Mouse (Mus musculus) heart, embryonic 13.5 days (tissue): ENCODE measurements around the gene Bfsp1. TPM values are rescaled to one million over a fixed set of nuclear protein-coding genes. Genes with fewer than 3 reads are reported as not detected.
A peak's percentile ranks its signal among the peaks of the same experiment; 100 is the strongest.

ENCODE experiments used
- ATAC-seq: fragments of 200-750 bp; cut with Nextera tagmentation; 2 replicates; pipeline ENCODE4 v1.8.0; 2017; ENCODE audit warnings: moderate TSS enrichment; ENCODE audit not compliant: insufficient number of reproducible peaks, low FRiP score, low TSS enrichment; ENCODE audit errors: extremely low read depth
- H3K27ac ChIP-seq: fragments of 300-500 bp; sonication (generic); replicated peaks from 2 replicates; pipeline ENCODE4 v1.5.1; 2015; ENCODE audit warnings: moderate library complexity, mild to moderate bottlenecking, inconsistent platforms
- H3K27me3 ChIP-seq: fragments of 300-500 bp; sonication (generic); replicated peaks from 2 replicates; pipeline ENCODE4 v1.6.1; 2015; ENCODE audit warnings: mild to moderate bottlenecking, inconsistent platforms
- H3K36me3 ChIP-seq: fragments of 300-500 bp; sonication (generic); 2 replicates; pipeline ENCODE4 v1.6.1; 2015; ENCODE audit warnings: mild to moderate bottlenecking, inconsistent platforms
- H3K4me1 ChIP-seq: fragments of 300-500 bp; sonication (generic); 2 replicates; pipeline ENCODE4 v1.6.1; 2015; ENCODE audit warnings: inconsistent platforms
- H3K4me2 ChIP-seq: fragments of 300-500 bp; sonication (generic); 2 replicates; pipeline ENCODE4 v1.6.1; 2015; ENCODE audit warnings: inconsistent platforms, mild to moderate bottlenecking, moderate library complexity
- H3K4me3 ChIP-seq: fragments of 300-500 bp; sonication (generic); 2 replicates; pipeline ENCODE4 v1.5.1; 2015; ENCODE audit warnings: moderate library complexity, mild to moderate bottlenecking, inconsistent platforms
- H3K9ac ChIP-seq: fragments of 300-500 bp; sonication (generic); 2 replicates; pipeline ENCODE4 v1.6.1; 2015; ENCODE audit warnings: inconsistent platforms, mild to moderate bottlenecking, moderate library complexity
- H3K9me3 ChIP-seq: fragments of 300-500 bp; sonication (generic); 2 replicates; pipeline ENCODE4 v1.6.1; 2016; ENCODE audit warnings: inconsistent platforms
- WGBS: fragments of 180-500 bp; shearing (Covaris S2); methylation state at CpG from one replicate; pipeline ENCODE4 v1.1.7; 2015; ENCODE audit warnings: mixed read lengths; 5-methylcytosine and 5-hydroxymethylcytosine counted together
- polyA plus RNA-seq: library from polyadenylated mRNA; unstranded; fragments of >200 nt; fragmentation: Nextera tagmentation; extraction: Ambion mirVana; gene quantifications from 2 replicates; pipeline ENCODE4 v1.2.1, GENCODE M21; 2015

The Bfsp1 gene
- polyA plus RNA-seq, 1 experiment from 2014 or later, result 1.5 TPM

DNA sequence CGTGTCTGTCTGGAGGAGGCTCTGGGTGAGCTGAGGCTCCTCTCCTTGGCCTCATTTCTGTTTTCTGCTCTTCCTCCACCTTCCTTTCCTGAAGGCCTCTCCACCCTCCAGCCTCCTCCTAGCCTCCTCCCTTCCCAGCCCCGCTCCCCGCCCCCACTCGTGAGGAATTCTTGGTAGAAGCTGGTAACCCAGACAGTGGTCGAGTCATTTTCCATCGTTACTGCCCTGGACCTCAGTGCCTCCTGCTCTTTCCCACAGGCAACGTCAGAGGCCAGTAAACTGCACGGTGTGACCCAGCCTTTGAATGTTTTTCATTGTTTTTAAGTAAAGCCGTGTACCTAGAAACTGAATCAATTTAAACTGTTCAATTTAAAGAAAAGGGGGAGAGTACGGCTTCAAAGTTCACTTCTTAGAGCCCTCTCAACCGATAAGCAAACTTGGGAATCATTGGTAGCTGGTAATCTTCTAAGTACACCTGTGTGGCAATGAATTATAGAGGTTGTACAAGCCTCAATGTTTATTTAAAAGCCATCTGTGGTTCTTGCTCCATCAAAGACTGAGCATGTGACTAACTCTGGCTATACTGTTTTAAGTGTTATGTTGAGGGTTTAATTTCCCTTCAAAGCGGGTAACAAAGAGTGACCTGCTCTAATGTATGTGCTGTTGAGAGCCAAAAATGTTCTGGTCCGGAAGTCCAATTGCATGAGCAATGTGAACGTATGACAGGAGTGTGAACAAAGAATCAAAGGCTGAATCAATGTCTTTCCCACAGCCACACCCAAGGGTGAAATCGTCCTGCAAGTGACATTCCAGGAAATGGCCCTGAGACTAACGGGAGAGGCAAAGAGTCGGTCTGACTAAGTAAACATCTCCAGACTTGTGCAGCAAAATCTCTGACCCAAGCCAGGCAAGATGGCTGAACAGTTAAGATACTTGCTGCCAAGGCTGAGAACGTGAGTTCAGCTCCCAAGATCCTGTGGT is 10.4 kb downstream of the Bfsp1 start:
- Histone ChIP-seq H3K4me3 (no peak overlapping the region), H3K27me3 (no peaks in the 10 kb centered on the region), H3K4me1 (0 out of 2 replicates have a peak, but pooled peaks cover 3% of the 10 kb centered on the region), H3K4me2 (no peak overlapping the region), H3K9ac (no peak overlapping the region), H3K27ac (no peak overlapping the region), H3K36me3 (no peaks in the 10 kb centered on the region), H3K9me3 (no peaks in the 10 kb centered on the region)
- ATAC-seq, result no peak
- 50% methylated on average over 18 of the region's 18 CpGs for WGBS

DNA sequence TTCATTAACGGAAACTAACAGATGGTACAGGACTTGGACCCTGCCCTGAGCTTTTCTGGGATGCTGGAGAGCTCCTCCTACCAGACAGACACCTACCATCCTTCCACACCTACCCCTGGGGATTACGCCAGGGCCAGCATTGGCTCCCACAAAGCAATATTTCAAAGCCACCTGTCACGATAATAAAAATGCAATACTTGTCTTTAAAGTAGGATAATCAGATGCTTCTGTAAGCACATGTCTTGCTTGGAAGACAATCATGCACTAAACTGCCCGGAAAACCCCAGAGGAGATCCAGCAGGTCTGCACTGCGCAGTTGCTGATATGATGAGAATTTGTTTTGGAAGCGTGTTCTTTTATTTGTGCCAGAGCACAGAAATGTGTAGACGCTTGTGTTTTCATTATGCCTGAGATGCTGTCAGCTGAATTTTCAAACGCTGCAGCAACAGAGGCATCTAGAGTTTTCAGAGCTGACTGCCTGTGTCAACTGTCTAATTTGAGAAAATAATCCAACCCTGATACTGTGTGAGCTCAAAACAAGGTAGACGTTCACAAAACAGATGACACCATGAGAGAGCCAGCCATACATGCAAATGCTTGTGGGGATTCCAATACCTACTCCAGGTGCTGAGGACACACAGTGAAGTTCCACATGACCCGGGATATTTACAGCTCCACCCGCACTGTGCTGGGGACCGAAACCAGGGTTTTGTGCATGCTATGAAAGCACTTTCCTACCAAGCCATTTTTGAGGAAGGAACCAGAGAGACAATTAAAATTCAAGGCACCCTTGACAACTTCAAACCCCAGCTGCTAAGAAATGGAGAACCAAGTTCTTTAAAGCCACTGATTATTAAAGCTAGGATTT is 11.4 kb downstream of the Bfsp1 start:
- no peaks in the 10 kb centered on the region for H3K27me3 ChIP-seq
- 69% methylated on average over 12 of the region's 12 CpGs for WGBS
- H3K9me3 ChIP-seq, result no peaks in the 10 kb centered on the region
- no peak for ATAC-seq
- H3K4me3 ChIP-seq, result no peak overlapping the region
- no peak overlapping the region for H3K9ac ChIP-seq
- H3K36me3 ChIP-seq, result no peaks in the 10 kb centered on the region
- H3K4me1 ChIP-seq, result peaks cover 11% of the 10 kb centered on the region
- H3K27ac ChIP-seq, result no peak overlapping the region
- no peak overlapping the region for H3K4me2 ChIP-seq

DNA sequence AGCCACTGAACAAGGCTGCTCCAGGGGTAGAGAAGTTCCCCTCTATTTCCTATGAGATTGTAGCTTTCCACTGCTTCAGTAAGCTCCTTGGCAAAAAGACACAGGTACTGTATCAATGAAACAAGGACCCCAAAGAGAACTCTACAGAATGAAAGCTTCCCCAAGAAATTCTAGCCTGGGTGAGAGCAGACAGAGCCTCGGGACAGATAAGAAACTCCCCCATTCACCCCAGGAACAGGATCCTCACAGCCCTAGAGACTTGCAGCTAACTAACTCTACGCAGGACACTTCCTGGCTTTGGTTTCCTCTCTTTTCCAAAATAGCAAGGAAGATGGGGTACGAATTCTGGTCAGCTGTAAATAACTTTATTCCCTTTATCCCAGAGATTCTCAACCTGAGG is 15.7 kb downstream of the Bfsp1 start:
- H3K27ac ChIP-seq, result peak overlapping the region; percentile 41

DNA sequence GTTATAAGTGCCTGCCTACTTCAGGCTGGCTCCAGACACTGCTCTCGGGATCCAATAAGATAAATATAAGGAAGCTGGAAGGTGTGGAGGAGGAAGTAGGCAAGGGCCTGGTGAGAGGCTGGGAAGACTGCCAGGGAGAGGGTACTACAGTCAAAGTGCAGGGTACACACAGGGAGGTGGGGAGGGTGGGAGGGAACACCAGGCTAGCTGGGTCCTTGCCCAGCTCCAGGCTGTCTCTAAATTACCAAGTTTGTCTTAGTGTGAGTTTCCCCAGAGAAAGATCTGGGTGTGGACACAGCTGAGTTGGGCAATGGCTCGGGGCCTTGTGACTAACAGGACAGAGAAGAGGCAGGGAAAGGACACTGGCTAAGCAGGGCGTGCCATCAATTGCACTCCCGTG is 16.2 kb downstream of the Bfsp1 start:
- H3K36me3 ChIP-seq, result no peaks in the 10 kb centered on the region
- ATAC-seq, result no peak
- no peak overlapping the region for H3K4me2 ChIP-seq
- H3K27me3 ChIP-seq, result no peaks in the 10 kb centered on the region
- no peak overlapping the region for H3K9ac ChIP-seq
- H3K27ac ChIP-seq, result peak overlapping the region; percentile 41
- 54% methylated on average over 4 of the region's 4 CpGs for WGBS
- H3K4me1 ChIP-seq, result peaks cover 14% of the 10 kb centered on the region
- H3K4me3 ChIP-seq, result no peak overlapping the region
- H3K9me3 ChIP-seq, result no peaks in the 10 kb centered on the region

More for the DNA sequence above, 15.7 kb downstream of the Bfsp1 start:
- Histone ChIP-seq H3K4me3 (no peak overlapping the region), H3K9ac (no peak overlapping the region), H3K4me1 (peaks cover 15% of the 10 kb centered on the region), H3K36me3 (no peaks in the 10 kb centered on the region), H3K27me3 (no peaks in the 10 kb centered on the region), H3K4me2 (no peak overlapping the region), H3K9me3 (no peaks in the 10 kb centered on the region)
- 49% methylated on average over 3 of the region's 3 CpGs for WGBS
- no peak for ATAC-seq

DNA sequence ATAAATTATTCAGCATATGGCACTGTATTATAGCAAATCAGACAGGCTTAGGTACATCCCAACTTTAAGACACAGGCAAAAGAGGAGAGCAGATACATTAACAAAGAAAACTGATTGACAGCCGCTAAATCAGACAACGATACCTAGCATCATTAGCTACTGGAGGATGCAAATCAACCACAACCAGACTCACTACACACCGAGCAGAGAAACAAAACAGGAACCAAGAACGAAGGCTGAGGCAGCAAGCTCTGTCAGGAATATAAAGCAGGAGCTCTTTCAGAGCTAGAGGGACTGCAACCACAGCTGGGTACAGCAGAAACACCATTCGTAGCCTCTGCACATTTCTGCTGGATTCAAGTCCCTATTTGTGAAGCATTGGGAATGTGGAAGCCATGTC is 18.2 kb downstream of the Bfsp1 start:
- no peak for ATAC-seq
- Histone ChIP-seq H3K36me3 (no peaks in the 10 kb centered on the region), H3K4me2 (no peak overlapping the region), H3K9me3 (no peaks in the 10 kb centered on the region), H3K4me3 (no peak overlapping the region), H3K27ac (no peak overlapping the region), H3K9ac (no peak overlapping the region), H3K4me1 (peaks cover 12% of the 10 kb centered on the region), H3K27me3 (no peaks in the 10 kb centered on the region)
- 83% methylated on average over 5 of the region's 5 CpGs for WGBS

DNA sequence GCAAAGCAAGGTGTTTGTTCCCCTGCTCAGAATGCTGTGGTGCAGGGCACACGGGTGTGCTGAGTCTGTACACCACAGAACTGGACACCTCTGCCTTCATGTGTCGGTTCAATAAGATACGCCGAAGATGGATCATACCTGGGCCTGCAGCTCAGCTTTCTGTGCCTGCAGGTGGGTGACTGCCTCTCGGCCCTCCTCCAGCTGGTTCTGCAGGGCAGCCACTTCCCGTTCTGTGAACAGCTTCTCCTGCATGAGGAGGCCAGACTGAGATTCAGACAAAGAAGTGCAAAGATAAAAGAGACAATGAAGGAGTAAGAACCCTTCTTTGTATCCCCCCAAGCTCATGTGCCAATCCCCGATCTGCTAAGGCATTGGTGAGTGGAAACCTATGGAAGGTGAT is 21.4 kb downstream of the Bfsp1 start:
- H3K27me3 ChIP-seq, result no peaks in the 10 kb centered on the region
- no peaks in the 10 kb centered on the region for H3K36me3 ChIP-seq
- no peak for ATAC-seq
- WGBS, result 80% methylated on average over 7 of the region's 7 CpGs
- peaks cover 6% of the 10 kb centered on the region for H3K4me1 ChIP-seq
- no peak overlapping the region for H3K27ac ChIP-seq
- H3K9me3 ChIP-seq, result no peaks in the 10 kb centered on the region
- no peak overlapping the region for H3K4me2 ChIP-seq
- H3K9ac ChIP-seq, result no peak overlapping the region
- H3K4me3 ChIP-seq, result no peak overlapping the region

DNA sequence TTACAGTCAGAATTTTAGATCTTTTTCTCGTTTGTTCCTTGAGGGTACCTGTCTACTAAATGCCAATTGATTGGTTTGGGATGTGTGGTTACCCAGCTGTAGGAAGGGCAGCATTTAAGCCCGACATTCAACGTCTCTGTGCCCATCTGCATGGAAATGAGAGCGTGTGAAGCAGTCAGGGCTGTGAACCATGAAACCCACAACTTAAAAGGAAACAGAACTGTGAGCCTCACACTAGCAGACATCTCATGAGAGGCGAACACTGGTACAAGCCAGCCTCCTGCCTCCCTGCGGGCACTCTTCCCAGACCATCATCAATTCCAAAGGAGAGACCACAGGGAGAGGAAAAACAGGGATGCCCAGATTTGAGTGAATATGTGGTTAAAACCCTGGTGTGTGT is 22.1 kb downstream of the Bfsp1 start:
- Histone ChIP-seq H3K9me3 (no peaks in the 10 kb centered on the region), H3K9ac (no peak overlapping the region), H3K36me3 (no peaks in the 10 kb centered on the region), H3K27me3 (no peaks in the 10 kb centered on the region), H3K4me3 (no peak overlapping the region), H3K4me2 (no peak overlapping the region), H3K27ac (no peak overlapping the region), H3K4me1 (peaks cover 3% of the 10 kb centered on the region; the same call in 1 of the 2 replicates)
- no peak for ATAC-seq
- WGBS, result 81% methylated on average over 6 of the region's 6 CpGs

DNA sequence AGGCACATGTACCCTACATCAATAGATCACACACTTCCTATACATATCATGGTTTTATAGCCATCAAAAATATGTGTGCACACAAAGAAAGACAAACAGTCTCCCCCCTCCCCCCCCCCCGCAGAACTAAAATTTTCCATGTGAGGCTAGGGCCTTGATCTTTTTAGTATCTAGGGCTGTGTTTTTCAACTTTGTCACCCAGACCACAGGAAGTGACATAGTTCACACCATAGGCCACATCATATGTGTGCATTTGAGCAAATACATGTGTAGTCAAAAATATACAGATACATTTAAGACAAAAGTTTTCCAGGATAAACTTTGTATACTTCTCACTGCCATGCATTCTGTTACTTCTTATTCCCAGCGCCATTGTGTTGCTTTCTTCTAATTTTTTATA is 23.5 kb downstream of the Bfsp1 start:
- Histone ChIP-seq H3K9me3 (no peaks in the 10 kb centered on the region), H3K27ac (no peak overlapping the region), H3K4me2 (no peak overlapping the region), H3K27me3 (no peaks in the 10 kb centered on the region), H3K4me1 (peaks cover 3% of the 10 kb centered on the region; the same call in 1 of the 2 replicates), H3K9ac (no peak overlapping the region), H3K36me3 (no peaks in the 10 kb centered on the region), H3K4me3 (no peak overlapping the region)
- 89% methylated on average over 2 of the region's 2 CpGs for WGBS
- ATAC-seq, result no peak

DNA sequence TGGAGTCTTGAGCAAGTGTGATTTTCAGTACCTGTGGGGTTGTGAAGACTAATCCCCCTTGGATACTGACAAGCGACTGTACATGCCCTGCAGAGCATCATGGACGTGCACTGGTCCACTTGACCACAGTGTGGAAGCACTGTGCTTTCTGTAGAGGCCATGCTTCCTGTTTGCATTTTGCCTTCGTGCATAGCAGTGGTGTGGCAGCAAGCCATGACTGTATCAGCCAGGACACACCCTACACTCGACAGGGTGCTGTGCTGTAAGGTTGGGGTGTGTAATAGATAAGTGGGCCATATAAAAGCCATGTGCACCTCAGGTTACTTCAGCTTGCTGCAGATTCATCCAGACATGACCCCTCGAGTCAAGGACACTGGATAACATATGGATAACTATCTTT is 24.3 kb downstream of the Bfsp1 start:
- Histone ChIP-seq H3K27me3 (no peaks in the 10 kb centered on the region), H3K4me3 (no peak overlapping the region), H3K27ac (no peak overlapping the region), H3K4me2 (no peak overlapping the region), H3K9me3 (no peaks in the 10 kb centered on the region), H3K4me1 (peaks cover 8% of the 10 kb centered on the region), H3K36me3 (no peaks in the 10 kb centered on the region), H3K9ac (no peak overlapping the region)
- WGBS, result 40% methylated on average over 5 of the region's 5 CpGs
- ATAC-seq, result no peak

DNA sequence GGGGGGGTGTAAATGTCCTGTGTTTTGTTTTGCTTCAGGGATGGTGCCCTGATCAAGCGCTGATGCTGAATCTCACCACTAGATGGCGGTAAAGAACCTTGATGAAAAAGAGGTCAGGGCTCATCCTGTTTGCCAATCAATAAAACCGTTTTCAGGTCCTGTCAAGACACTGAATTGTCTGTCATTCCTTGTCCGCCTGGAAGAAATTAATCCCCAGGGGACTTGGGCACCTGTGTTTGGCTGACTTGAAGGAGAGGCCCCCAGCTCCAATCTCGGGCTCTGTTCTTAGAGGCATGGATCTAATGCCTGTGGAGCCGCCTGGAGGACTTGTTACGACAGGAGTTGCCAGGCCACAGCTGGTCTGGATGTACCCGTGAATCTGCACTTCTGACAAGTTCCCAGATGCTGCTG is 25.7 kb downstream of the Bfsp1 start:
- WGBS, result 2% methylated on average over 8 of the region's 8 CpGs
- peak overlapping the region; percentile 70 for H3K4me2 ChIP-seq
- no peaks in the 10 kb centered on the region for H3K27me3 ChIP-seq
- 0 out of 2 replicates have a peak, but pooled peaks have one; percentile 28 for ATAC-seq
- H3K4me3 ChIP-seq, result peak overlapping the region; percentile 43
- H3K9ac ChIP-seq, result peak overlapping the region; percentile 54; the same call in 1 of the 2 replicates
- H3K4me1 ChIP-seq, result peaks cover 8% of the 10 kb centered on the region
- no peak overlapping the region for H3K27ac ChIP-seq
- H3K36me3 ChIP-seq, result no peaks in the 10 kb centered on the region
- H3K9me3 ChIP-seq, result no peaks in the 10 kb centered on the region

DNA sequence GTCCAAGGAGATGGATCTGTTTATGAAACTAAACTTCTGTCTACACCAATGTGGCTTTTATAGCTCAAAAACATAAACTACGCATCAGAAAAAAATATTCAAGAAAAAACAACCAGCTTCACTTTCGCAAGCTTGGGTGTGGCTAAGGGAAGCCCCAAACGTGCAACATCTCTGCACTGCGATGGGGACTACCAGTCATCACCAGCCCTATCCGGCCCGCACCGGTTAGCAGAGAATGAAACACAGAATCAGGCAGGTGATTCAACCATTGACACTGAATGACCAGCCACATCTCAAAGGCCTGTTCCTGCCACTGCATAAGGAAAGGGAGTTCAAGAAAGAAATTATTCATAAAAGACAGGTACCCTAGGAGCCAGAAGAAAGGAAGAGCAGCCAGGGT is 27.2 kb downstream of the Bfsp1 start:
- Histone ChIP-seq H3K4me3 (no peak overlapping the region), H3K27me3 (no peaks in the 10 kb centered on the region), H3K36me3 (no peaks in the 10 kb centered on the region), H3K4me1 (peaks cover 8% of the 10 kb centered on the region), H3K27ac (no peak overlapping the region), H3K9me3 (no peaks in the 10 kb centered on the region), H3K4me2 (no peak overlapping the region), H3K9ac (no peak overlapping the region)
- ATAC-seq, result no peak
- WGBS, result 71% methylated on average over 7 of the region's 7 CpGs
